Comparison of ENCODE assay signal across 10 mouse cellular contexts in genomic region chr5:44711211-44711610, GRCm38 (mm10).
DNase-seq lines count a peak whose midpoint lies in the region; ATAC-seq and TF ChIP-seq lines count a peak whose summit lies in the region.
"Had no signal": no experiment of that assay in that cellular context is flagged by ENCODE, and none has a peak within 500 bp of the region (broad histone marks: within the 10 kb centered on the region; RNA-seq: fewer than 3 reads in every experiment).

No protein-coding gene starts in this region.

- no peak overlapping the region for H3K27ac ChIP-seq in heart, embryonic 12.5 days (ENCODE audit: poor library complexity, severe bottlenecking)
- peak overlapping the region; percentile 71 for H3K27ac ChIP-seq in gastrocnemius, adult 2 months
- no peak overlapping the region for H3K27ac ChIP-seq in lung, embryonic 14.5 days (ENCODE audit: low read depth)
- H3K27ac ChIP-seq: neural tube, embryonic 13.5 days had no signal

- no peak overlapping the region for H3K9ac ChIP-seq in heart, embryonic 12.5 days
- no peak overlapping the region for H3K9ac ChIP-seq in lung, embryonic 14.5 days
- H3K9ac ChIP-seq: intestine, embryonic 15.5 days; neural tube, embryonic 13.5 days had no signal

- H3K9me3 ChIP-seq in heart, embryonic 12.5 days (replicated peaks), result no peaks in the 10 kb centered on the region
- H3K9me3 ChIP-seq in lung, embryonic 14.5 days (ENCODE audit: low read depth, low read length), result no peaks in the 10 kb centered on the region
- H3K9me3 ChIP-seq: intestine, embryonic 15.5 days; neural tube, embryonic 13.5 days had no signal

- H3K36me3 ChIP-seq in heart, embryonic 12.5 days, result no peaks in the 10 kb centered on the region
- no peaks in the 10 kb centered on the region for H3K36me3 ChIP-seq in lung, embryonic 14.5 days (ENCODE audit: insufficient read depth)
- H3K36me3 ChIP-seq: intestine, embryonic 15.5 days; neural tube, embryonic 13.5 days had no signal

- no peak for TF ChIP-seq CTCF in gastrocnemius, adult 2 months (IDR thresholded peaks at IDR 0.05)
- no peak for TF ChIP-seq CTCF in lung, embryonic 14.5 days (IDR thresholded peaks at IDR 0.05; ENCODE audit: low read depth)

- intact Hi-C loops in gastrocnemius, adult 2 months (cut with DNase I), result no loop called here

- 42% methylated on average over 5 of the region's 5 CpGs for WGBS in heart, embryonic 12.5 days
- WGBS in lung, embryonic 14.5 days, result 30% methylated on average over 5 of the region's 5 CpGs

- H3K27me3 ChIP-seq in heart, embryonic 12.5 days (replicated peaks), result no peaks in the 10 kb centered on the region
- H3K27me3 ChIP-seq in lung, embryonic 14.5 days (ENCODE audit: insufficient read depth, low read length), result no peaks in the 10 kb centered on the region
- H3K27me3 ChIP-seq: intestine, embryonic 15.5 days; neural tube, embryonic 13.5 days had no signal

- H3K4me2 ChIP-seq in heart, embryonic 12.5 days, result no peak overlapping the region
- H3K4me2 ChIP-seq in lung, embryonic 14.5 days, result no peak overlapping the region
- H3K4me2 ChIP-seq: intestine, embryonic 15.5 days; neural tube, embryonic 13.5 days had no signal

- H3K4me1 ChIP-seq in heart, embryonic 12.5 days (replicated peaks), result 0 out of 2 replicates have a peak, but pooled peaks cover 4% of the 10 kb centered on the region
- peaks cover 19% of the 10 kb centered on the region for H3K4me1 ChIP-seq in lung, embryonic 14.5 days (ENCODE audit: insufficient read depth)

- H3K4me3 ChIP-seq in heart, embryonic 12.5 days, result no peak overlapping the region
- no peak overlapping the region for H3K4me3 ChIP-seq in gastrocnemius, adult 2 months
- H3K4me3 ChIP-seq in lung, embryonic 14.5 days (ENCODE audit: low read depth, low read length), result no peak overlapping the region
- H3K4me3 ChIP-seq: intestine, embryonic 15.5 days; neural tube, embryonic 13.5 days had no signal

- peak; percentile 20 to 36 for DNase-seq in heart, adult 9 months (ENCODE audit: low spot score in 2 of 2)
- peak; percentile 37 for DNase-seq in adrenal gland, postnatal 10 days
- DNase-seq in gastrocnemius, adult 2 months, result peak; percentile 53
- DNase-seq in lung, embryonic 14.5 days, result peak; percentile 73
- DNase-seq in urinary bladder, postnatal 4 days (ENCODE audit: low spot score in 2 of 2), result no peak
- no peak for DNase-seq in left cerebral cortex, adult 9 months (ENCODE audit: low spot score in 2 of 2)
- DNase-seq in spleen, postnatal 36 days (ENCODE audit: low spot score in 2 of 2), result no peak

- no peak for ATAC-seq in heart, embryonic 12.5 days (ENCODE audit: insufficient number of reproducible peaks, low FRiP score)
- ATAC-seq in lung, embryonic 14.5 days (ENCODE audit: insufficient read depth), result no peak

Comparison
In these comparisons a context has a peak if more than half of its experiments do, and no peak if none do; other contexts are left out.
1. DNase-seq: peak in heart, adult 9 months (2 of 2), adrenal gland, postnatal 10 days (single experiment), gastrocnemius, adult 2 months (single experiment) and lung, embryonic 14.5 days (single experiment); none in urinary bladder, postnatal 4 days (0 of 2), left cerebral cortex, adult 9 months (0 of 2) and spleen, postnatal 36 days (0 of 2).